Mouse (Mus musculus): ENCODE data around the gene Abca5. TPM values are rescaled to one million over a fixed set of nuclear protein-coding genes. Genes with fewer than 3 reads are reported as not detected.
"Not testable (repeated sequence)": the region's sequence is repeated elsewhere in the genome, so short reads cannot be mapped to it uniquely, and the experiment has no call there.

The Abca5 gene
- polyA plus RNA-seq, 1 experiment from 2014 or later: 2.9 TPM

GRCm38 (mm10) chr11:110355131-110355530 lies 17.6 kb upstream of the Abca5 start:
- WGBS: 88% methylated on average over 9 of the region's 9 CpGs
- not testable (repeated sequence) for H3K4me1 ChIP-seq; H3K4me3 ChIP-seq; DNase-seq (ENCODE audit: low spot score); H3K27me3 ChIP-seq (ENCODE audit: low read depth, poor library complexity, severe bottlenecking); H3K27ac ChIP-seq; H3K36me3 ChIP-seq; H3K9me3 ChIP-seq (replicated peaks)

- Histone ChIP-seq H3K36me3 (no peaks in the 10 kb centered on the region), H3K4me3 (no peak overlapping the region), H3K4me1 (no peaks in the 10 kb centered on the region), H3K27me3 (ENCODE audit: low read depth, poor library complexity, severe bottlenecking) (no peaks in the 10 kb centered on the region), H3K27ac (no peak overlapping the region), H3K9me3 (replicated peaks) (no peaks in the 10 kb centered on the region)
- DNase-seq (ENCODE audit: low spot score): no peak
- WGBS: 81% methylated on average over 9 of the region's 9 CpGs
These were observed 16.7 kb upstream of the Abca5 start for GRCm38 (mm10) chr11:110354261-110354660.

- no peak overlapping the region for H3K27ac ChIP-seq
- no peaks in the 10 kb centered on the region for H3K9me3 ChIP-seq (replicated peaks)
- no peaks in the 10 kb centered on the region for H3K4me1 ChIP-seq
- no peaks in the 10 kb centered on the region for H3K27me3 ChIP-seq (ENCODE audit: low read depth, poor library complexity, severe bottlenecking)
- no peak overlapping the region for H3K4me3 ChIP-seq
- 87% methylated on average over 2 of the region's 2 CpGs for WGBS
- DNase-seq (ENCODE audit: low spot score): no peak
- H3K36me3 ChIP-seq: no peaks in the 10 kb centered on the region
These were observed 10.7 kb upstream of the Abca5 start for GRCm38 (mm10) chr11:110348170-110348569.

GRCm38 (mm10) chr11:110347768-110348167 lies 10.3 kb upstream of the Abca5 start:
- H3K27me3 ChIP-seq (ENCODE audit: low read depth, poor library complexity, severe bottlenecking): no peaks in the 10 kb centered on the region
- no peak overlapping the region for H3K27ac ChIP-seq
- H3K9me3 ChIP-seq (replicated peaks): no peaks in the 10 kb centered on the region
- WGBS: 69% methylated on average over 6 of the region's 6 CpGs
- no peak for DNase-seq (ENCODE audit: low spot score)
- no peaks in the 10 kb centered on the region for H3K4me1 ChIP-seq
- no peaks in the 10 kb centered on the region for H3K36me3 ChIP-seq
- no peak overlapping the region for H3K4me3 ChIP-seq

GRCm38 (mm10) chr11:110336814-110337288 lies 665 bp downstream of the Abca5 start:
- Histone ChIP-seq H3K9me3 (replicated peaks) (no peaks in the 10 kb centered on the region), H3K27me3 (ENCODE audit: low read depth, poor library complexity, severe bottlenecking) (peaks cover 23% of the 10 kb centered on the region), H3K4me1 (peaks cover 10% of the 10 kb centered on the region), H3K36me3 (no peaks in the 10 kb centered on the region), H3K4me3 (peak overlapping the region; percentile 93), H3K27ac (peak overlapping the region; percentile 87)
- DNase-seq (ENCODE audit: low spot score): no peak
- under 1% methylated on average over 18 of the region's 18 CpGs for WGBS

- Histone ChIP-seq H3K4me1 (peaks cover 8% of the 10 kb centered on the region), H3K36me3 (no peaks in the 10 kb centered on the region), H3K9me3 (replicated peaks) (no peaks in the 10 kb centered on the region), H3K4me3 (no peak overlapping the region), H3K27me3 (ENCODE audit: low read depth, poor library complexity, severe bottlenecking) (peaks cover 7% of the 10 kb centered on the region; the same call in 1 of the 2 replicates), H3K27ac (no peak overlapping the region)
- WGBS: 92% methylated on average over 6 of the region's 6 CpGs
- DNase-seq (ENCODE audit: low spot score): no peak
These were observed 7.4 kb downstream of the Abca5 start for GRCm38 (mm10) chr11:110330093-110330492.

- Histone ChIP-seq H3K9me3 (replicated peaks) (no peaks in the 10 kb centered on the region), H3K4me1 (no peaks in the 10 kb centered on the region), H3K4me3 (no peak overlapping the region), H3K27ac (no peak overlapping the region), H3K27me3 (ENCODE audit: low read depth, poor library complexity, severe bottlenecking) (no peaks in the 10 kb centered on the region), H3K36me3 (no peaks in the 10 kb centered on the region)
- 93% methylated on average over 8 of the region's 8 CpGs for WGBS
- no peak for DNase-seq (ENCODE audit: low spot score)
These were observed 15.2 kb downstream of the Abca5 start for GRCm38 (mm10) chr11:110322266-110322665.

GRCm38 (mm10) chr11:110306475-110307168 lies 30.9 kb downstream of the Abca5 start:
- DNase-seq (ENCODE audit: low spot score): no peak
- Histone ChIP-seq H3K36me3 (no peaks in the 10 kb centered on the region), H3K4me3 (no peak overlapping the region), H3K27ac (no peak overlapping the region), H3K27me3 (ENCODE audit: low read depth, poor library complexity, severe bottlenecking) (no peaks in the 10 kb centered on the region), H3K9me3 (replicated peaks) (no peaks in the 10 kb centered on the region), H3K4me1 (peaks cover 23% of the 10 kb centered on the region)
- WGBS: 88% methylated on average over 12 of the region's 12 CpGs

- DNase-seq (ENCODE audit: low spot score): peak; percentile 35
- no peaks in the 10 kb centered on the region for H3K36me3 ChIP-seq
These were observed 34.1 kb downstream of the Abca5 start for GRCm38 (mm10) chr11:110303411-110303810.

GRCm38 (mm10) chr11:110297917-110298533 lies 39.5 kb downstream of the Abca5 start:
- H3K4me3 ChIP-seq: no peak overlapping the region
- H3K27me3 ChIP-seq (ENCODE audit: low read depth, poor library complexity, severe bottlenecking): no peaks in the 10 kb centered on the region

More at GRCm38 (mm10) chr11:110303411-110303810, 34.1 kb downstream of the Abca5 start:
- peaks cover 28% of the 10 kb centered on the region for H3K4me1 ChIP-seq
- H3K4me3 ChIP-seq: no peak overlapping the region
- H3K9me3 ChIP-seq (replicated peaks): no peaks in the 10 kb centered on the region
- no peaks in the 10 kb centered on the region for H3K27me3 ChIP-seq (ENCODE audit: low read depth, poor library complexity, severe bottlenecking)
- H3K27ac ChIP-seq: no peak overlapping the region
- 30% methylated on average over 3 of the region's 3 CpGs for WGBS

GRCm38 (mm10) chr11:110290586-110290985 lies 46.9 kb downstream of the Abca5 start:
- Histone ChIP-seq H3K27me3 (ENCODE audit: low read depth, poor library complexity, severe bottlenecking) (no peaks in the 10 kb centered on the region), H3K36me3 (no peaks in the 10 kb centered on the region), H3K27ac (no peak overlapping the region), H3K4me3 (no peak overlapping the region), H3K9me3 (replicated peaks) (no peaks in the 10 kb centered on the region), H3K4me1 (peaks cover 9% of the 10 kb centered on the region; the same call in 1 of the 2 replicates)
- 88% methylated on average over 2 of the region's 2 CpGs for WGBS
- DNase-seq (ENCODE audit: low spot score): no peak

More at GRCm38 (mm10) chr11:110297917-110298533, 39.5 kb downstream of the Abca5 start:
- 92% methylated on average over 13 of the region's 13 CpGs for WGBS
- no peak for DNase-seq (ENCODE audit: low spot score)
- no peak overlapping the region for H3K27ac ChIP-seq
- no peaks in the 10 kb centered on the region for H3K36me3 ChIP-seq
- no peaks in the 10 kb centered on the region for H3K9me3 ChIP-seq (replicated peaks)
- H3K4me1 ChIP-seq: peaks cover 13% of the 10 kb centered on the region

GRCm38 (mm10) chr11:110288423-110288822 lies 49.1 kb downstream of the Abca5 start:
- no peak overlapping the region for H3K27ac ChIP-seq
- H3K27me3 ChIP-seq (ENCODE audit: low read depth, poor library complexity, severe bottlenecking): no peaks in the 10 kb centered on the region
- 86% methylated on average over 3 of the region's 3 CpGs for WGBS
- peaks cover 9% of the 10 kb centered on the region; the same call in 1 of the 2 replicates for H3K4me1 ChIP-seq
- no peak overlapping the region for H3K4me3 ChIP-seq
- no peaks in the 10 kb centered on the region for H3K36me3 ChIP-seq
- no peaks in the 10 kb centered on the region for H3K9me3 ChIP-seq (replicated peaks)
- no peak for DNase-seq (ENCODE audit: low spot score)

GRCm38 (mm10) chr11:110287694-110288093 lies 49.8 kb downstream of the Abca5 start:
- no peak for DNase-seq (ENCODE audit: low spot score)

More at GRCm38 (mm10) chr11:110287694-110288093, 49.8 kb downstream of the Abca5 start:
- Histone ChIP-seq H3K36me3 (no peaks in the 10 kb centered on the region), H3K4me3 (no peak overlapping the region), H3K27ac (no peak overlapping the region), H3K27me3 (ENCODE audit: low read depth, poor library complexity, severe bottlenecking) (no peaks in the 10 kb centered on the region), H3K4me1 (peaks cover 9% of the 10 kb centered on the region; the same call in 1 of the 2 replicates), H3K9me3 (replicated peaks) (no peaks in the 10 kb centered on the region)
- 83% methylated on average over 9 of the region's 9 CpGs for WGBS

Data from limb, embryonic 10.5 days (tissue).